Mouse (Mus musculus) heart, postnatal 25 days (tissue): ENCODE results near the gene Ambra1. TPM values are rescaled to one million over a fixed set of nuclear protein-coding genes. Genes with fewer than 3 reads are reported as not detected.

Experiments used
- DNase-seq: peaks from one replicate; pipeline ENCODE4 v3.0.0; 2022; ENCODE audit warnings: low spot score
- intact Hi-C: fragments of 180-260 bp; cut with DNase I; formaldehyde crosslinking; loops from one replicate; pipeline ENCODE4 v1.15.1; 2025
- total RNA-seq, 2 experiments: library from RNA; stranded (reverse); gene quantifications; 2 replicates each; pipeline ENCODE4 v1.2.3; 2021

Gene Ambra1
- total RNA-seq, 2 experiments from 2014 or later: 14.5 to 16.8 TPM

DNA sequence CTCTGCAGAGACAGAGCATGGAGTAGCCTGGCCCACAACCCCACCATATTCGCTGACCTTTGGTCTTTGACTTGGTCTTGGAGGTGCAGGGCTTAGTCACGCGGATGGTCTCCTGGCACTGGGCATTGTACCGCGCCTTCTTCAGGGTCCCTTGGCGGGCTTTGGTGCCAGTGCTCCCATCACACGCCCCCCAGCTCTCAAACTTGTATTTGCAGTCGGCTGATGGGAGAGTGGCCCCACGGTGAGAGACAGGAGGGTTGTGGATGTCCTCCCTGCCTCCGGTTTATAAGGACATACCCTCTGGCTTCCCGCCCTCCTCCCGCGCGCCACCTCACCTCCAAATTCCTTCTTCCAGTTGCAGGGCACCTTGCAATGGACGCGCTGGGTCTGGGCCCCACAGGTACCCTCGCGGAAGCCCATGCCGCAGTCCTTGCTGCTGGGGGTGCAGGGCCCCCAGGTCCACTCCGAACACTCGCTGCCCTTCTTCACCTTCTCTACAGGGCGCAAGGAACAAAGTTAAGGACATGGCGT is 200.9 kb downstream of the Ambra1 start:
- no peak for DNase-seq
- intact Hi-C loops: no loop called here

DNA sequence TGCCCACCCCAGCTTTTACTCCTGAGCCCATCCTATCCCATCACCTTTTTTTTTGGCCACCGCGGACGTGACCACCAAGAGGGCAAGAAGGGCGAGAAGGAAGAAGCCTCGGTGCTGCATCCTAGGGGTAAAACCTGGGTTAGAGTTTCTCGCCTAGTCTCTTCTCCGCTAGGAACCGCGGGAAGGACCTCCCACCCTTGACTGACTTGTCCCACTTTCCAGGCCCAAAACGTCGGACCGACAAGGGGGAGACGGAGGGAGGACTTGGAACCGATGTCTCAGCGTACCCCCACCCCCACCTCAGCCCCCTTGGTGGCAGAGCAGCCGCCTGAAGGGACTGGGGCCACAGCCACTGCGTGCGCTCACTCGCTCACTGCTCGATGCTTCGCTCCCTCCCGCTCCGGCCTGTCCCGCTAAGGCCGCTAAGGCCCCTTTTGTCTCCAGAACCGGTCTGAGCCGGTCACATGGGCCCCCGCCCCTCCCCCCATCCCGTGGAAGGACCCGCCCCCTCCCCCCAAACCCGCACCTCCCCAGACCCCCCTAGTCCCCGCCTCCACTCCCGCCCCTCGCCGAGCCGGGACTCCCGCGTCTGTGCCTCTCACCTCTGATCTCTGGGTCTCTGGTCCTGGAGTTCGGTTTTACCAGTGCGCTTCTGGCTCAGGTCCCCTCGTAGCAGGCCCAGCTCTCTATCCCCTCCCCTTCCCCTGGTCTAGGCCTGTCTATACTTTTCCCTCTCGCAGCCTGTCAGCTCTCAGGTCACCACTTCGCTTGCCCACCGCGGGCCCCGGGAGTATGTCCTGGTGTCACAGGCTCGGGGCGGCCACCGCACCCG is 201.6 kb downstream of the Ambra1 start:
- intact Hi-C loops: no loop called here
- DNase-seq: no peak

DNA sequence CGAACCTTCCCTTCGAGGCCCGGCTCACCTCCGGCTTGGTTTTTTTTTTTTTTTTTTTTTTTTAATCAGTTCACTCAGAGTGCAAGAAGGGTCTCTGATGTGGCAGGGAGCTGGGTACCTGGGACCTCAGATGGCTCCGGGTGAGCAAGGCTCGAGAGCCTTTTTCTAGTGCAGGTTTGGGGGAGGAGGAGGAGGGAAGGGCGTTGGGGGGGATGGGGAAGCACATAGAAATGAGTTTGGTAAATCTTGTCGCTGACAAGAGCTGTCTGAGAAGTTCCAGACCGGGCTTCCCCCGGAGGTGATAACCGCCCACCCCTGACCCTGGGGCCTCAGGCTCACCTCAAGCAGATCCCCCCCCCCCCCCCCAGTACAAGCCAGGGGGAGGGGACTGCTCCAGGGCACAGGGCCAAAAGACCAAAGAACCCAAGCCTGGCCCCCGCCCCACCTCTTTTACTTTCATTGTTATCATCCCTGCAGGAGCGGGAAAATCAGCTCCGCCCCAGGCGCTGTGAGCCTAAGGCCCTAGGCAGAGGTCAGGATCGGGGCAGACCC is 202.3 kb downstream of the Ambra1 start, which contains the start of gene Mdk:
Gene Mdk, minus strand, starts transcription at position 138 of the 552 bp plus-strand sequence.
- intact Hi-C loops: no loop called here
- no peak for DNase-seq

GRCm38 (mm10) chr2:91932737-91933350 is 202.9 kb downstream of the Ambra1 start:
- DNase-seq: no peak
- intact Hi-C loops: no loop called here

GRCm38 (mm10) chr2:91933471-91933870 is 203.5 kb downstream of the Ambra1 start:
- DNase-seq: no peak
- intact Hi-C loops: no loop called here

- no peak for DNase-seq
- intact Hi-C loops: no loop called here
These were observed 204.1 kb downstream of the Ambra1 start for GRCm38 (mm10) chr2:91934016-91934415.

- no peak for DNase-seq
- intact Hi-C loops: no loop called here
These were observed 205.0 kb downstream of the Ambra1 start for GRCm38 (mm10) chr2:91934826-91935525.

DNA sequence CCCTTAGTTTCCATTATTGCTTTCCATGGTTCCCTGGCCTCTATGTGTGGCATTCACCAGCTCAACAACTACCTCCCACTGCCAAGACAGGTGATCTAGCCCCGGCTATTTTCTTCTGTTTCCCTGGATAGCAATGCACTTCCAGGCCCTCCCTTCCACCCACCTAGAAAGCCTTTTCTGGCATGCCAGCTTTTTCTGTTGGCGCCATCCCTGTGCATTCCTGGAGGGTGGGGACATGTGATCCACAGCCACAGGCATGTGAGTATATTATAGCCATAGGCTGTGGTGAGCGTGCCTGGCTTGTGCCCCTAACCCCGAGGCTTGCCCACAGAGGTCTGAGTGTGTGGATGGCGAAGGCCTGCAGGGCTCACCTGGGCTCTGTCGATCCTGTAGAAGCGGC is 206.2 kb downstream of the Ambra1 start:
- DNase-seq: no peak
- intact Hi-C loops: no loop called here

GRCm38 (mm10) chr2:91939303-91939935 is 209.5 kb downstream of the Ambra1 start:
- intact Hi-C loops: no loop called here
- no peak for DNase-seq

- intact Hi-C loops: loop anchor here (5.0 kb wide), 1 partner anchor 115 kb away; no protein-coding TSS in a partner anchor
- DNase-seq: no peak
These were observed 212.4 kb downstream of the Ambra1 start for GRCm38 (mm10) chr2:91942356-91942755.

DNA sequence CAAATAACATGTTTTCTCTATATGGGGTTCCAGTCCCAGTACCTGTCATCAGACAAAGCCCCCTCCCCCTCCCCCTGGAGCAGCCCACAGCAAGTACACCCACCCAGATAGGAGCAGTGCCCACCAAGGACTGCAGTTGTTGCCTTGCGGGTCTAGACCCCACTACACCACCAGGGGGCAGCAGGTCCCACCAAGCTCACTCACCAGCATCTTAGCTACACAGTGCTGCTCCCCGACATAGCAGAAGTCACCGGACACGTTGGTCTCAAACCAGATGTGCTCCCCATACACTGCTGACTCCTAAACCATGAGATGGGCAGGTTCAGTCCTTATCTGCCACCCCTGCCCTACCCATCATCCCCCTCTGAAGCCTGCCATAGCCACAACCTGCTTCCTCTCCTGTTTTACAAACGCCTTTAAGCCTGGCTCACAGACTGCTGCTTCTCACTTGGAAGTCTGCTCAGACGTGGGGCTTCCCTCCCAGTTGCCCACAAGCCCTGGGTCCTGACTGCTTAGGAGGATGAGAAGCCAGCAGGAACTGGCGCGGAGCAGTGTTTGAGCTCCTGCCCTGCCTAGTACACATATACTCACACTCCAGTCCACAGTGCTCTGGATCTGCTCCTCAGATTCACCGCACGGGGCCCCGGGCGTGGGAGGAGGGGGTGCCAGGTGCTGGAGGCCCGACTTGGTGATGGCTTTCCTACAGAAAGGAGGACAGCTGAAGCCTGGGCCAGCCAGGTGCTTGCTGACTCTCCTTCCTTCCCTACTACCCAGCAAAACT is 214.4 kb downstream of the Ambra1 start:
- no peak for DNase-seq
- intact Hi-C loops: loop anchor here (1.0 to 5.0 kb wide), 3 partner anchors 15 to 113 kb away; no protein-coding TSS in a partner anchor

- intact Hi-C loops: no loop called here
- DNase-seq: no peak
These were observed 215.5 kb downstream of the Ambra1 start, which contains the start of gene Gm9821 for GRCm38 (mm10) chr2:91945483-91945882. TSS of gene Gm9821 (plus strand) at chr2:91945703.

DNA sequence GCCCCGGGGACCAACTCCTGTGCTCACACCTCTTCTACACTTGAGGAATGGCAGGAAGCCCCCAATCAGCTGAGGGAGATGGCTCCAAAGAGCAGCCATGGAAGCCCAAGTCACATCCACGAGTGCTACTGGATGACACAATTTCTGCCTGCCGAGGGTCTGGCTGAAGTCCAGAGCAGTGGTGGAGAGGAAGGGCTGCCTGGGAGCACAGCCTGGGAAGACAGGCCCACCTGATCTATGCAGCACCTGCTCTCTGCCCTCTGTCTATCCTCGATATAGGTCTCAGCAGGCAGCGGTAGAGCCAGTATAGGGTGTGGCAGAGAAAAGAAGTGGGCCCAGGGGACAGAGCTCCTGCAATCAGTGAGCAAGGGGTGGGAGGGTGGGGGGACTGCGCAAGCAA is 216.9 kb downstream of the Ambra1 start:
- DNase-seq: no peak
- intact Hi-C loops: no loop called here

GRCm38 (mm10) chr2:91947397-91948150 is 217.6 kb downstream of the Ambra1 start:
- no peak for DNase-seq
- intact Hi-C loops: no loop called here

DNA sequence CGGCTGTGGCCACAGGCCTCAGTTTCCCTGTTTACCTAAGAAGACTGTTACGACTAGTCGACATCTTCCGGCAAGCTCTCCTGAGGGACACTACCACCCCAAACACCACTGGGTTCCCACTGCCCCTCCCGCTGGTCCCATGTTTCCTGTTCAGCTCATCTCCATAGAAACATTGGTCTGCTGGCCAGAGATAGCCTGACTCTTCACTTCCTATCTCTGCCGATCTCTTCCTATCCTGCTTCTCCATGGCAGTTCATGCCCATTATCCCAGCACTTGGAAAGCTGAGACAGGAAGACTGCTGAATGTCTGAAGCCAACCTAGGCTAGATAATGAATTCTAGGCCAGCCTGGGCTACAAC is 218.2 kb downstream of the Ambra1 start:
- intact Hi-C loops: no loop called here
- DNase-seq: no peak

DNA sequence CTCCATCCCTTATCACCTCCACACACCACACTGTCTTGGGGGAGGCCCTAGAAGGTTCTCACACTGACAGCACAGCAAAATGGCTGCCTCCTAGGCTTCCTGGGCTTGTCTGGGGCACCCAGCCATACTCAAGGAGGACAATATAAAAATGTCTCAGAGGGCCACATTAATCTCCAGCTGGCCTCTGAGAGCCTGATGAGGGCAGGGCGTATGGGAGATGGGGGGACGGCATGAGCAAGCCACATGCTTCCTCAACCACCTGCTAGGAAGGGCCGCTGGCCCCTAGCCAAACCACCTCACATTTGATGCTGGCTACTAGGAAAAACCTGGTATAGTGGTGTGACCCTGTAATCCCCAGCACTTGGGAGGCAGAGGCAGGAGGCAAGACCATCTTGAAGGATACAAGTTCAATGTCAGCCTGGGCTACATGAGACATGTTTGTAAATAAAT is 218.9 kb downstream of the Ambra1 start:
- intact Hi-C loops: no loop called here
- DNase-seq: no peak

- no peak for DNase-seq
- intact Hi-C loops: no loop called here
These were observed 219.7 kb downstream of the Ambra1 start for GRCm38 (mm10) chr2:91949411-91950274.
